Mouse (Mus musculus) bone marrow, adult 2 months (tissue): ENCODE results near the gene Elmo1.

ENCODE experiments used
- CTCF ChIP-seq: fragments of 200-500 bp; IDR thresholded peaks from 2 replicates; pipeline ENCODE4 v1.5.1; 2011; ENCODE audit warnings: low read length, control low read depth; ENCODE audit not compliant: control insufficient read depth, insufficient read depth
- POLR2A ChIP-seq: fragments of 200-500 bp; IDR thresholded peaks from 2 replicates; pipeline ENCODE4 v1.6.1; 2011; ENCODE audit warnings: low read depth, mild to moderate bottlenecking, control low read depth, low read length, borderline replicate concordance; ENCODE audit not compliant: control insufficient read depth

DNA sequence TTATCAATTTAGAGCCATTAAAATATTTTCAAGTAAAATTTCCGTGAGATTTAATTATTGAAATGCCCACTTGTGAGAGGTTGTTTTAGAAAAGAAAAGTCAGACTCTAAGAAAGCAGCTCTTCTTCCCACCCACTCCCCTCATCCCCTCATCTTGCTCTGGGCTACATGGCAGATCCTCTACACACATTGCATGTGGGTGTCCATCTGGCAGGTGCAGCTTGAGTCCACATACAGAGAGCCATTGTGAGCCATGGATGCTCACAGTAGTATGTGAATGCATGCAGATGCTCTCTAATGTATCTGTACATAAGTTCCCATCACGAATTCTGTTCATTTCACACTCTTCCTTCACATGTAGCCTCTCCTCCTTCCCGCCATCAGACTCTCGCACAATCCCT, 236.7 kb downstream of the Elmo1 start:
- TF ChIP-seq CTCF (no peak), POLR2A (no peak)
